Mouse (Mus musculus): ENCODE measurements around the gene Opa3. TPM values are rescaled to one million over a fixed set of nuclear protein-coding genes. Genes with fewer than 3 reads are reported as not detected.

Gene Opa3
- 40.3 and 44.6 TPM in 2 replicates for polyA plus RNA-seq (2012; rRNA removed)

DNA sequence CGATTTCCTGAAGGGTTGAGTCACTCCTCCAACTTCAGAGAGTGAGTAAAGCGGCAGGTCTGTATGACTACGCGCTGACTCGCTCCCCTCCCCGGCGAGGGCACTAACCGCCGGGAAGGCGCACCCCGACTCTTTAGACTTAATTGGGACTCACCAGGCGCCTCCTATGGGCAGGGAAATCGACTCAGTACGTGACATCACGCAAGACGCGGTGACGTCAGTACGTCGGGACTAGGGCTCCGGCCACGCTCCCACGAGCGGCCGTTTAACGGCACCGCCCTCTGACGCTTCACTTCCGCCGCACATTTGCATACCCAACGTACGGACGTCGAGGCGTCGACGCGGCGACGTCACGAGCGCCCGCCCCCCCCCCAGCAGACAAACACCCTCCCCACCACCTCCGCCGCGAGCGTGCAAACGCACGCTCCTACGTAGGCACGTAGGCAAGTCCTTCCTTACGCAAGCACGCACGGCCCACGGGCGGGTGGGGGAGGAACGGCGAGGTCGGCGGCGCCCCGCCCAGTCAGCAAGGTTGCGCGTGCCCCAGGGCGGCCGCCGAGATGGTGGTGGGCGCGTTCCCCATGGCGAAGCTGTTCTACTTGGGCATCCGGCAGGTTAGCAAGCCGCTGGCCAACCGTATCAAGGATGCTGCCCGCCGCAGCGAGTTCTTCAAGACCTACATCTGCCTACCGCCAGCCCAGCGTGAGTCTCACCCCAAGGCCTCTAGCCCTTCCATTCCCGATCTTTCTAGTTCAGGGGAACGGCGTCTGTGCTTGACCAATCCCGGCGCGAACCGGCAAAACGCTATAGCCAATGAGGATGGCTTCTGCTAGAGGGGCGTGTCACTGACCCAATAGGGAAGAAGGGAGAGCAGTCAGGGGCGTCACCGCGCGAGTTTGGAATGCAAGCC lies at the start of gene Opa3:
TSS of gene Opa3 (plus strand) at position 452 of the 910 bp plus-strand sequence.

GRCm38 (mm10) chr7:19211996-19212755 lies 16.0 kb upstream of the Opa3 start, which contains the start of gene Gpr4:
TSS of gene Gpr4 (plus strand) at chr7:19212538.

GRCm38 (mm10) chr7:19271238-19272172 lies 43.4 kb downstream of the Opa3 start, which contains the start of gene Vasp:
TSS of gene Vasp (minus strand) at chr7:19271817.

GRCm38 (mm10) chr7:19279581-19280114 lies 51.5 kb downstream of the Opa3 start, which contains the start of gene Ppm1n:
TSS of gene Ppm1n (minus strand) at chr7:19280064.

GRCm38 (mm10) chr7:19282385-19282784 lies 54.3 kb downstream of the Opa3 start, which contains the start of gene Rtn2:
TSS of gene Rtn2 (plus strand) at chr7:19282624.

Other genes with a start within 250 kb of the Opa3 start
- gene Nanos2, start 240.9 kb upstream of the Opa3 start, polyA plus RNA-seq (2012; rRNA removed), result 1.5 and 1.7 TPM in 2 replicates
- 27.5 and 29.2 TPM in 2 replicates for gene Mypop, start 237.1 kb upstream of the Opa3 start, polyA plus RNA-seq (2012; rRNA removed)
- 68.3 and 79.2 TPM in 2 replicates for gene Irf2bp1, start 224.3 kb upstream of the Opa3 start, polyA plus RNA-seq (2012; rRNA removed)
- 2.9 and 5.5 TPM in 2 replicates for gene Foxa3, start 204.8 kb upstream of the Opa3 start, polyA plus RNA-seq (2012; rRNA removed)
- 143 and 147 TPM in 2 replicates for gene Sympk, start 204.0 kb upstream of the Opa3 start, polyA plus RNA-seq (2012; rRNA removed)
- 0.09 TPM in 1 of 2 replicates, not detected in the other for gene Rsph6a, start 173.6 kb upstream of the Opa3 start, polyA plus RNA-seq (2012; rRNA removed)
- 169 and 185 TPM in 2 replicates for gene Dmwd, start 152.1 kb upstream of the Opa3 start, polyA plus RNA-seq (2012; rRNA removed)
- gene Dmpk, start 144.5 kb upstream of the Opa3 start, polyA plus RNA-seq (2012; rRNA removed), result 478 and 584 TPM in 2 replicates
- gene Six5, start 133.7 kb upstream of the Opa3 start, polyA plus RNA-seq (2012; rRNA removed), result 117 and 130 TPM in 2 replicates
- gene Gm4969, start 110.0 kb upstream of the Opa3 start, polyA plus RNA-seq (2012; rRNA removed), result 0.26 and 0.76 TPM in 2 replicates
- 16.2 and 18.5 TPM in 2 replicates for gene Fbxo46, start 108.5 kb upstream of the Opa3 start, polyA plus RNA-seq (2012; rRNA removed)
- gene Qpctl, start 79.0 kb upstream of the Opa3 start, polyA plus RNA-seq (2012; rRNA removed), result 15.1 and 19.6 TPM in 2 replicates
- 49.6 and 49.8 TPM in 2 replicates for gene Snrpd2, start 78.6 kb upstream of the Opa3 start, polyA plus RNA-seq (2012; rRNA removed)
- 0.46 and 0.69 TPM in 2 replicates for gene Gipr, start 62.2 kb upstream of the Opa3 start, polyA plus RNA-seq (2012; rRNA removed)
- 84.0 and 89.9 TPM in 2 replicates for gene Eml2, start 51.9 kb upstream of the Opa3 start, polyA plus RNA-seq (2012; rRNA removed)
- gene Gpr4, start 15.8 kb upstream of the Opa3 start, polyA plus RNA-seq (2012; rRNA removed), result 11.0 and 12.7 TPM in 2 replicates
- 197 and 215 TPM in 2 replicates for gene Vasp, start 43.5 kb downstream of the Opa3 start, polyA plus RNA-seq (2012; rRNA removed)
- 0.18 and 0.25 TPM in 2 replicates for gene Ppm1n, start 51.7 kb downstream of the Opa3 start, polyA plus RNA-seq (2012; rRNA removed)
- 31.9 and 40.5 TPM in 2 replicates for gene Rtn2, start 54.3 kb downstream of the Opa3 start, polyA plus RNA-seq (2012; rRNA removed)
- 5.1 and 10.1 TPM in 2 replicates for gene Fosb, start 81.7 kb downstream of the Opa3 start, polyA plus RNA-seq (2012; rRNA removed)
- gene Ercc1, start 116.4 kb downstream of the Opa3 start, polyA plus RNA-seq (2012; rRNA removed), result 35.4 and 52.6 TPM in 2 replicates
- gene Cd3eap, start 131.1 kb downstream of the Opa3 start, polyA plus RNA-seq (2012; rRNA removed), result 10.1 and 12.5 TPM in 2 replicates
- 19.9 and 21.5 TPM in 2 replicates for gene Ppp1r13l, start 131.4 kb downstream of the Opa3 start, polyA plus RNA-seq (2012; rRNA removed)
- gene Ercc2, start 153.7 kb downstream of the Opa3 start, polyA plus RNA-seq (2012; rRNA removed), result 99.9 and 104 TPM in 2 replicates
- 11.6 and 13.6 TPM in 2 replicates for gene Klc3, start 175.8 kb downstream of the Opa3 start, polyA plus RNA-seq (2012; rRNA removed)
- 1.5 and 2.0 TPM in 2 replicates for gene Ckm, start 176.4 kb downstream of the Opa3 start, polyA plus RNA-seq (2012; rRNA removed)
- gene Mark4, start 230.5 kb downstream of the Opa3 start, polyA plus RNA-seq (2012; rRNA removed), result 56.2 and 68.8 TPM in 2 replicates
- 14.5 and 14.7 TPM in 2 replicates for gene Exoc3l2, start 235.0 kb downstream of the Opa3 start, polyA plus RNA-seq (2012; rRNA removed)

Measured in ovary, adult 2 months (tissue).